Mouse (Mus musculus) frontal cortex, postnatal 36 days (tissue): ENCODE measurements around the gene Timm22.

Experiments
- DNase-seq, 2 experiments: peaks; one replicate each; pipeline ENCODE4 v3.0.0; 2022; ENCODE audit warnings: low spot score in 2 of 2

The Timm22 gene

GRCm38 (mm10) chr11:76436009-76436408 lies 29.3 kb downstream of the Timm22 start:
- DNase-seq: no peak

DNA sequence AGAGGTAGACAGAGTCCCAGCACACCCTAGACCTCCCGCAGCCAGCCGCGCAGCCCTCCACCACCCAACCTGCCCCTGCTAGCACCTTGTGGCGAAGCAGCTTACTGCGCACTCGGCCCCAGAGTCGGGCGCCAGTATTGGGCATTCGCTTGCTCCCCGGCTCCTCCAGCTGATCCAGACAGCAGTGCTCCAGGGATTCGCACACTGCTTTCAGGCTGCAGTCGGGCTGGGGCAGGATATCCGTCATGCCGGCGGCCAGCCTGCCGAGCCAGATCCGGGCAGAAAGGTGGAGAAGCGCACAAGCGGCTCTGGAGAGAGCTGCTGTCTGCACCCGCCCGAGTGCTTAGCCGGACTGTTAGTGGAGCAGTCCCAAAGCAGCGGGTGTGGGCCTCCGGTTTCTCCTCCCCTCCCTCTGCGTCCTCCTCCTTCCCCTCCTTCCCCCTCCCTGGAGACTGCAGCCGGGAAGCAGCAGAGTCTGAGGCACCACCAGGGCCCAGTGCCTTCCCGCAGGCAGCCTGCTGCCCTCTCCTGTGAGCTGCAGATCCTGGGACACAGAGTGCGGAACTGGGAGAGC lies 30.2 kb downstream of the Timm22 start:
- no peak for DNase-seq

GRCm38 (mm10) chr11:76439666-76440065 lies 32.9 kb downstream of the Timm22 start:
- peak; percentile 45 to 75 for DNase-seq

- no peak for DNase-seq
Measured at GRCm38 (mm10) chr11:76445459-76445858, 38.7 kb downstream of the Timm22 start.

- no peak for DNase-seq
Measured at GRCm38 (mm10) chr11:76446251-76446650, 39.5 kb downstream of the Timm22 start.

GRCm38 (mm10) chr11:76449520-76450201 lies 42.9 kb downstream of the Timm22 start:
- DNase-seq: peak; percentile 77 to 89

DNA sequence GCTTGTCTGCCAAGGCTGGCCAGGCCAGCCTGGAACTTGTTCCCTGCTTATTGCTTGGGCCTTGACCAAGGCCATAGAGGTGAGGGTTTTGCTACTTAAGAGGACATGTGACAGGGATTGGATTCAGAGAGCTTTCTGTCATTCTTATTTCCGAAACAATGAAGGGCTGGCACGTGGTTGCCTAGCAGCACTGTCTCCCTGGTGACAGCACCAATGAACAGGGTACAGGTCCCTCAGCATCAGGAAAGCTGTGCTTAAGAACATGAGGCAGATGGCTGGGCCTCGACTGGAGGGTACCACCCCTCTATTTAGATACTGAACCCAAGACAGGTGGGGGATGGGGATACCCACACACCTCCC lies 43.4 kb downstream of the Timm22 start:
- DNase-seq: peak in 1 of 2 experiments; percentile 57

DNA sequence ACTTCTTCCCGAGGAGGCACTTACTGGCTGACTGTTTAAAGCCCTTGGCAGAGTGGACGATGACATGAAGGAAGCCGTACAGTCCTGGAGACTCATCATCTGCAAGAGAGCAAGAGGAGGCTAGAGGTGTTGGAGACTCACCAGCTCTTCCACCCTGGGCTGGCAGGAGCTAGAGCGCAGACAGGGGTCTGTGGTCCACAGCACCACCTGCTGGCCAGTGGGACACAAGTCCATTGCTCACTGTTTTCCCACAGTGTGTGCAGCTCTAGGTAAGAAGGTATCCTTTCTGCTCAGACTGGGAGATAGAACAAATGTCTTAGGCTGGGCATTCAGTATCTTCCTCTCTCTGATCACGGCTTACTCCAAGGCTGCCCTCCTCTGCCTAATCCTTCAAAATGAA lies 47.7 kb downstream of the Timm22 start:
- DNase-seq: peak; percentile 64 to 65

GRCm38 (mm10) chr11:76456233-76456632 lies 49.5 kb downstream of the Timm22 start:
- DNase-seq: peak; percentile 86 to 90

DNA sequence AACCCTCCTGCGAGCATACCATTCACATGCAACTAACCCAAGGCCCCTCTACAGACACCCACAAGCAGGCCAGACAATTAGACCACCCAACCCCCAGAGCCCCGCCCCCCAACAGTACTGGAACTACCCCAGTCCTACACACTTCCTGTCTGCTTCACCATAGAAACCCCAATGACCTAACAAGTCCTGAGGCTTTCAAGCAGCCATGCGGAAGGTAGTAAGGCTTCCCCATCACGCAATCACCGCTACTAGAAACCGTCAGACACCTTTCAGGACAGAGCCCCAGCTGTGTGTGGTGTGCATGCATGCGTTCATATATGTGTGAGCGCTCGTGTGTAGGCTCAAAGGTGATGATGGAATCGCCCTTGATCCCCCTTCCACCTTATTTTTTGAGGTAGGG lies 50.1 kb downstream of the Timm22 start:
- no peak for DNase-seq

GRCm38 (mm10) chr11:76458730-76459129 lies 52.0 kb downstream of the Timm22 start:
- no peak for DNase-seq

DNA sequence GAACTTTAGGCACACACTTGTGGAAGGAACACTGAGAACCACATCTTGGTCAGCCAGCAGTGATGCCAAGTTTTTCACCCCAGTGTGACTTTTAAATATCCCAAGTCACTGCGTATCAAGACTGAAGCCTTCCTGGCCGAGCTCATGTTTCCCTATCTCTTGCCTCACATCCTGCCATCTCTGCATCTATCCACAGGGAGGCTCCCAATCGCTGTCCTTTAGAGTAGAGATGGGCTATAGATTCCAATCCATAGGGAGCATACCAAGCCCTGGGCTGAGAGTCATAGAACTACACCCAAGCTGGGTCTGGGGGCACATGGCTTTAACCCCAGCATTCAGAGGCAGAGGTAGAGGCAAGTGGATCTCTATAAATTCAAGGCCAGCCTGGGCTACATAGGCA lies 52.7 kb downstream of the Timm22 start:
- DNase-seq: no peak

DNA sequence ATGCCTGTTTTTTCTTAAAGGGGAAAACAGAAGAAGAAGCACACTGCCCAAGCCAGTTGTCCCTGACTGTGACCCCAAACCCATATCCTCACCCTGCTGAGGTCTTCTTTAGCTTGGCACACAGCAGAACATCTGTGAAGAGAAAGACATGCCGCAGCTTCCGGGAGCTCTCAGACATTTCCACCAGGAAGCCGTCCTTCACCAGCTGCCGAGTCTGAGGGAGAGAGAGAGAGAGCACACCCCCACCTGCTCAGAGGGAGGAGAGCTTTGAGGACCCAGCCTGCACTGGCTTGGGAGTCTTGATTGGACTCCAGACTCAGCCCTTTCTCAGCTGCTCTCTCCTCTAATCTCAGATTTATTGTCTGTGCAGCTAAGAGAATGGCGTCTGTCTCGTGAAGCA lies 54.4 kb downstream of the Timm22 start:
- no peak for DNase-seq

DNA sequence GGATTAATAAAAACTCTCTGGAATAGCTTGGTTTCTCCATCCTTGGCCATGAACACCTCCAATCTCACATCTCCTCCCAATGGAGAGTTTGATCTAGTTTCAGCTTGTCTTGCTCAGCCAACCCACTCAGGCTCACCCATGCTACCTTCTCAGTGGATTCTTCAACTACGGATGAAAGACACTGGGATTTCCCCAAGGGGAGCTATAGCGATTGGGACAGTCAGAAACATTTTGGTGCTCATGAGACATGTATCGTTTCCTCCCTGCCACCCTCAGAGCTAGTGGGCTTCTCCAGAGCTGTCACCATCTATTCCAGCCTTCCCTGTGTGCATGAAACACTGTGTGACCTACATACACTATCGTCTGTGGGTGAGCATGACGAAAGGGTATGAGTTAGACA lies 54.9 kb downstream of the Timm22 start:
- no peak for DNase-seq

DNA sequence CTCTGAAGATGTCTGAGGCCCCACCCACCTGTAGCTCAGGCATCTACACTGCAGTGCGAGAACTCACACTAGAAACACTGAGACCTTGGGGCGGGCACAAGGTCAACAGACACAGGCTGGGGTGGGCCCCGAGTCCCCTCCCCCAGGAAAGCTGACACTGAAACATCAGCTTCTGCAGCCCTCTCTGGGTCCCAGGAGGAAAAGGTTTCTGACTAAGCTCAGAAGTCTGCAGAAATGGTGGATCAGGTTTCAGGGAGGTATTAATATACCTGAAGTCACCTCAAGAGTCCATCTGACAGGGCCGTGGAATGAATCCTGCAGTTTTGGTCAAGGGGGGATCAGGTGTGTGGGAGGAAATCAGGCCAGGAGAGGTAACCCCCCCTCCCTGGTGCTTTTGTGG lies 59.1 kb downstream of the Timm22 start:
- DNase-seq: no peak
